Mouse (Mus musculus): Measurements from ENCODE around the gene Tnpo3. TPM values are rescaled to one million over a fixed set of nuclear protein-coding genes. Genes with fewer than 3 reads are reported as not detected.
A peak's percentile ranks its signal among the peaks of the same experiment; 100 is the strongest.

The Tnpo3 gene
- polyA plus RNA-seq, 1 experiment: 76.8 TPM

GRCm38 (mm10) chr6:29537221-29537620 is 72.5 kb downstream of the Tnpo3 start:
- no peak for DNase-seq (ENCODE audit: low read depth)
- no peak for TF ChIP-seq CTCF (IDR thresholded peaks at IDR 0.05; ENCODE audit: borderline replicate concordance, extremely low read depth, insufficient read depth, insufficient read length)
- TF ChIP-seq POLR2A (IDR thresholded peaks at IDR 0.05; ENCODE audit: borderline replicate concordance, extremely low read depth, insufficient read depth, insufficient read length, poor library complexity, severe bottlenecking): no peak

DNA sequence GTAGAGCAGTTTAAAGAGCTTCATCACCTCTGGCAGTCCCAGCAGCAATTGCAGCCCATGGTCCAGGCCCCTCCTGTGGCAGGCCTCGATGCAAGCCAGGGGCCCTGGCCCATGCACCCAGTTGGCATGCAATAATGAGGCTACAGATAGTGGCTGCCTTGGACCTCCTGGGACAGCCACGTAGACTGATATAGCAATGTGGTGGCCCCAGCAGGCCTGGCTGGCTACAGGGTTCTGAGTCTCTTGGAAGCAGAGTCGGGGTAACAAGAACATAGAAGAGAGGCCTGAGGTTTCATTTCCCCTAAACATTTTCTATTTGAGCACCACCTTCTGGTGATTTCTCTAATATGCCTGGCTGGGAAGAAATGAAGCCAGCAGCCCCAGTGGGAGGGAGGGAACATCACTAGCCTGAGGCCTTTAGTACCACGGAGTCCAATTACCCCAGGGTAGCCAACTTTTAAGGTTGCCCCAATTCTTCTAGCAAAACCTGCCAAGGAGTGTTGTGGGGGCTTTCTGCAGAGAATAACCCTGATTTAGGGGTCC is 73.0 kb downstream of the Tnpo3 start:
- TF ChIP-seq POLR2A (IDR thresholded peaks at IDR 0.05; ENCODE audit: borderline replicate concordance, extremely low read depth, insufficient read depth, insufficient read length, poor library complexity, severe bottlenecking) (no peak), CTCF (IDR thresholded peaks at IDR 0.05; ENCODE audit: borderline replicate concordance, extremely low read depth, insufficient read depth, insufficient read length) (peak; percentile 9; the same call in 1 of the 2 replicates)
- DNase-seq (ENCODE audit: low read depth): peak; percentile 14

DNA sequence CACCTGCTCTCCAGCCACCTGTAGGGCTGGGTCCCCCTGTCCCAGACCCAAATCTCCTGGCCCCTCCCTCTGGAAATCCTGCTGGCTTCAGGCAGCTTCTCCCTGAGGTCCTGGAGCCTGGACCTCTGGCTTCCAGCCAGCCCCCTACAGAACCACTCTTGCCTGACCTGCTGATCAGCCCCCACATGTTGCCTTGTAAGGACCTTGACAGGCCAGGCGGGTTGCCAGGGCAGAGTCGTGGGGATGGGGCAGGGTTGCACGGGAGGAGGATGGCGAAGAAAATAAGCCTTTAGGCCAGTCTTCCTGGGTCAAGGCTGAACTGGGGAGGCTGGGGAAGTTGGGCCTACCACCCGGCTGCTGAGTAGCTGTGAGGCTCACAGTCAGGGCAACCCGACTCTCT is 74.4 kb downstream of the Tnpo3 start:
- no peak for TF ChIP-seq CTCF (IDR thresholded peaks at IDR 0.05; ENCODE audit: borderline replicate concordance, extremely low read depth, insufficient read depth, insufficient read length)
- no peak for TF ChIP-seq POLR2A (IDR thresholded peaks at IDR 0.05; ENCODE audit: borderline replicate concordance, extremely low read depth, insufficient read depth, insufficient read length, poor library complexity, severe bottlenecking)
- no peak for DNase-seq (ENCODE audit: low read depth)

- TF ChIP-seq CTCF (IDR thresholded peaks at IDR 0.05; ENCODE audit: borderline replicate concordance, extremely low read depth, insufficient read depth, insufficient read length) (no peak), POLR2A (IDR thresholded peaks at IDR 0.05; ENCODE audit: borderline replicate concordance, extremely low read depth, insufficient read depth, insufficient read length, poor library complexity, severe bottlenecking) (no peak)
- no peak for DNase-seq (ENCODE audit: low read depth)
These were observed 79.6 kb downstream of the Tnpo3 start for GRCm38 (mm10) chr6:29530050-29530449.

GRCm38 (mm10) chr6:29529444-29529820 is 80.3 kb downstream of the Tnpo3 start:
- no peak for DNase-seq (ENCODE audit: low read depth)
- no peak for TF ChIP-seq CTCF (IDR thresholded peaks at IDR 0.05; ENCODE audit: borderline replicate concordance, extremely low read depth, insufficient read depth, insufficient read length)
- TF ChIP-seq POLR2A (IDR thresholded peaks at IDR 0.05; ENCODE audit: borderline replicate concordance, extremely low read depth, insufficient read depth, insufficient read length, poor library complexity, severe bottlenecking): no peak

DNA sequence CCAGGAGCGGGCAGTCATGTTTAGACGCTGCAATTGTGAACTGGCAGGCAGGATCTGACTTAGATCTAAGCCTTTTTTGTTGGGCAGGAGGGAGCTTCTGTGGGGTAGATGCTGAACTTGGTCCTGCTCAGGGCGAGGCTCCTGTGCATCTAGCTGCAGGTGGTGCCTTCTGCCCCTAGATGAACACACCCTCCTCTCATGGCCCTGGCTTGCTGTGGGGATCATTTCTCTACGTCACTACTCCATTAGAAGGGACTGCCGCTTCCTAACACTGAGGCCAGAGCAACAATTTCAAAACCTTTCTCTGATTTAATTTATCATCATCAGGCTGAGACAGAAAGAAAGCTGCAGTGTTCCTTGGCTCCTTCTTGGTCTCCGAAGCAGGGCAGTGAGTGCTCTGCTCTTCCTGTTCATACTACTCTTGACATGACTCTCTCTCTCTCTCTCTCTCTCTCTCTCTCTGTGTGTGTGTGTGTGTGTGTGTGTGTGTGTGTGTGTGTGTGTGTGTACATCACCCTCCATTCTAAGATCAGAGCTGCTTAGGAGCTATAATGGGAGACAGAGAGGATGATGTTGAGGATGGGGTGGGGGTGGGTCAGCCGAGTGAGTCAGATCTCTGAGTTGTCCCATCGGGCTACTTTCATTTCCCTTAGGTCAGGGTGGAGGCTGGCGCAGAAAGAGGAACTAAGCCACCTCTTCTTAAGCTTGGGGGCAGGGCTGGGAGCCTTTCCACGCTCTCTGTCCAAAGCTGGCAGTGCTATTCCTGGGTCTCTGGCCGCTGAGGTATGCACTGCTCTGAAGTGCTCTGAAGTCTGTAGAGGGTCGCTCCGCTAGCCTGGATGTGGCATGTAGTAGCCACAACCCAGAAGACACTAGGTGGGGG is 80.9 kb downstream of the Tnpo3 start:
- TF ChIP-seq POLR2A (IDR thresholded peaks at IDR 0.05; ENCODE audit: borderline replicate concordance, extremely low read depth, insufficient read depth, insufficient read length, poor library complexity, severe bottlenecking) (no peak), CTCF (IDR thresholded peaks at IDR 0.05; ENCODE audit: borderline replicate concordance, extremely low read depth, insufficient read depth, insufficient read length) (no peak)
- no peak for DNase-seq (ENCODE audit: low read depth)

- no peak for DNase-seq (ENCODE audit: low read depth)
These were observed 81.6 kb downstream of the Tnpo3 start for GRCm38 (mm10) chr6:29528165-29528505.

DNA sequence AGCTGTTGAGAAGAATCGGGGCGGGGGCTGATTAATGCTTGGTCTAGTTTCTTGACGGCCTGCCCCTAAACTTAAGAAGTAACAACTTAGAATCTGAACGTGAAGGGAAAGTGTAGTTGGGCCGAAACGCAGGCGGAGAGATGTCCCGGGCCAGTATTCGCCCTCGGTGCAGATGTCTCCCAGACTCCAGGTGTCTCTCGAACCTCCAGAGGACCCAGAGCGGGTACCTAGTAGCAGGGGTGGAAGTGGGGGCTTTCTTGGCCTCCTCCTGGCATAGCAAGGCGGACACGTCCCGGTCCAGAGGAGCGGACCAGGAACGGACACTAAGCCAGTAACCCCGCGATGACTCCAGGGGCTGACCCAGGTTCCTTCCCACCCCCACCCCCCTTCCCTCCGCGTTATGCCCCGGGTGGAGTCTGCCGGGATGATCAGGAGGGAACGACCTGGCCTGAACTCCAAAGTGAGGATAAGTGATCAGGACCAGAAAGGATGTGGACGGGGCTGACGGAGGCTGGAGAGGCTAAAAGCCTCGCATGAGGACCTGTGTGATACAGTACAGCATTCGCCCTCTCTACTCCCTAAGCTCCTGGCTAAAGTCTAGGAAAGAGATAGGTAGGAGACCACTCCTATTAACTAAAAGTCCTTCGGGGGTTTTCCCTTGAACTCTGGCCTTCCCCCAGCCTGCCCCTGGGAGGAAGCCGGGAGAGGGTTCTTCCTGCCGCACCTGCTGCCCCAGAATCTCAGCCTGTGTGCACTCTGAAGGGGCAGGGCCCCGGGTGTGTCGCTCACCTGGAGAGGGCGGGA is 82.1 kb downstream of the Tnpo3 start:
- TF ChIP-seq CTCF (IDR thresholded peaks at IDR 0.05; ENCODE audit: borderline replicate concordance, extremely low read depth, insufficient read depth, insufficient read length) (no peak), POLR2A (IDR thresholded peaks at IDR 0.05; ENCODE audit: borderline replicate concordance, extremely low read depth, insufficient read depth, insufficient read length, poor library complexity, severe bottlenecking) (no peak)
- DNase-seq (ENCODE audit: low read depth): no peak

More at GRCm38 (mm10) chr6:29528165-29528505, 81.6 kb downstream of the Tnpo3 start:
- TF ChIP-seq CTCF (IDR thresholded peaks at IDR 0.05; ENCODE audit: borderline replicate concordance, extremely low read depth, insufficient read depth, insufficient read length) (no peak), POLR2A (IDR thresholded peaks at IDR 0.05; ENCODE audit: borderline replicate concordance, extremely low read depth, insufficient read depth, insufficient read length, poor library complexity, severe bottlenecking) (no peak)

DNA sequence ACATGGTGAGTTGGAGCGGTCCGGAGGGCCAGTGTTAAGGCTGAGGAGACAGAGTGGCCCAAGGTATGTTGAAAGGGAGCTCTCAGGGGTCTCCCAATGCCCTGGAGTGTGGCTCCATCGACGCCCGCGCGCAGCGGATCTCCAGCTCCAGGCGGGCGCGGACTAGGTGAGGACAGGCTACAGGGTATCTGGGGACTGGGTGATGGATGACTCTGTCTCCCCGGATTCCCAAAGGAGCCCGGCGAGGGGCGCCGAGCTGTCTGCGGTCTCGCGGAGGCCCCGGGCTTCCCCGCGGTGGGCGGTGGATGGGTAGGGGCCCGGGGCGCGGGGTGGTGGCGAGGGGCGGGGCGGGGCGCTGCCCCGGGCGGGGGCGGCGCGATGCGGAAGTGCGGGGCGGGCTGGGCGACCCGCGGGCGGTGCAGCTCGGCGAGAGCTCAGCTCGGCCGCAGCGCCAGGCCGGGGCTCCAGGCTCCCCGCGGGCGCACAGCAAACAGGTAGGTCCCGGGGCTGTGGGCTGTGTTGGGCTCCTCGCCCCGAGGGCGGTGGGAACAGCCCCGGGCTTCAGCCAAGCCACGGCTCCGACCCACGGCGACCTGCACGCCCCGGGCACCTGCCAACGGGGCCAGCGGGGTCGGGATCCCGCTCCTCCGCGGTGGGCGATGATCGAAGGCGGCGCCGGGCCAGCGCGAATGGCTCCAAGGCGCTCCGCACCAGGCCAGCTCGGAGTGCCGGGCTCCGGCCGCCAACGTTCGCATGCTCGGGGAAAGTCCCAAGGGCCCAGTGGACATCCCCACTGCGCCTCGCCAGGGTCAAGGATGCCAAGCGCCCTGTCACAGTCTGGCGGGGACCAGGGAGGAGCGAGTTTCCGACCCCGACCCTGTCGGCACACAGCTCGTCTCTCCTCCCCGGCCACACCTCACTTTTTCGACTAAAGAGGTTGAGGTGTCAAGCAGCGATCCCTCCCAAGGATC is 83.1 kb downstream of the Tnpo3 start, which contains the start of gene Irf5:
TSS of gene Irf5 (plus strand) at position 345 of the 971 bp plus-strand sequence.
- no peak for DNase-seq (ENCODE audit: low read depth)
- TF ChIP-seq POLR2A (IDR thresholded peaks at IDR 0.05; ENCODE audit: borderline replicate concordance, extremely low read depth, insufficient read depth, insufficient read length, poor library complexity, severe bottlenecking) (no peak), CTCF (IDR thresholded peaks at IDR 0.05; ENCODE audit: borderline replicate concordance, extremely low read depth, insufficient read depth, insufficient read length) (no peak)

GRCm38 (mm10) chr6:29525256-29525655 is 84.4 kb downstream of the Tnpo3 start:
- TF ChIP-seq CTCF (IDR thresholded peaks at IDR 0.05; ENCODE audit: borderline replicate concordance, extremely low read depth, insufficient read depth, insufficient read length) (peak; percentile 50; the same call in 1 of the 2 replicates), POLR2A (IDR thresholded peaks at IDR 0.05; ENCODE audit: borderline replicate concordance, extremely low read depth, insufficient read depth, insufficient read length, poor library complexity, severe bottlenecking) (no peak)
- no peak for DNase-seq (ENCODE audit: low read depth)

Measured in brain, embryonic 14.5 days (tissue).